Mouse (Mus musculus) cerebellum, adult 2 months (tissue): ENCODE data around the gene Ell3. TPM values are rescaled to one million over a fixed set of nuclear protein-coding genes. Genes with fewer than 3 reads are reported as not detected.

ENCODE experiments used
- DNase-seq, 2 experiments: peaks; one replicate each; pipeline ENCODE4 v3.0.0; 2021
- H3K27ac ChIP-seq: fragments of 200-500 bp; 2 replicates; pipeline ENCODE4 v1.5.1; 2012; ENCODE audit warnings: low read length, control low read depth, inconsistent platforms; ENCODE audit not compliant: insufficient read depth
- H3K27me3 ChIP-seq: fragments of 200-500 bp; 2 replicates; pipeline ENCODE4 v1.6.1; 2012; ENCODE audit warnings: inconsistent platforms, mild to moderate bottlenecking, low read length, moderate library complexity; ENCODE audit not compliant: control insufficient read depth, insufficient read depth
- H3K4me1 ChIP-seq: fragments of 200-500 bp; 2 replicates; pipeline ENCODE4 v1.6.1; 2011; ENCODE audit warnings: low read length; ENCODE audit not compliant: control insufficient read depth, insufficient read depth
- H3K4me3 ChIP-seq: fragments of 200-500 bp; replicated peaks from 2 replicates; pipeline ENCODE3; 2011; ENCODE audit warnings: mild to moderate bottlenecking, low read depth, low read length, control low read depth; ENCODE audit not compliant: insufficient read depth
- CTCF ChIP-seq: fragments of 200-500 bp; IDR thresholded peaks from 2 replicates; pipeline ENCODE4 v1.5.1; 2011; ENCODE audit warnings: low read depth, mild to moderate bottlenecking, control low read depth, low read length, moderate library complexity, borderline replicate concordance; ENCODE audit not compliant: insufficient read depth
- POLR2A ChIP-seq: fragments of 200-500 bp; IDR thresholded peaks from 2 replicates; pipeline ENCODE4 v1.6.1; 2011; ENCODE audit warnings: low read length, control low read depth, borderline replicate concordance; ENCODE audit not compliant: insufficient read depth
- WGBS: fragments of 180-500 bp; shearing (Covaris S2); methylation state at CpG from one replicate; pipeline ENCODE4 v1.1.7; 2018; 5-methylcytosine and 5-hydroxymethylcytosine counted together
- polyA plus RNA-seq: library from polyadenylated mRNA; depleted of rRNA; stranded (reverse); fragments of >200 nt; gene quantifications from 2 replicates; pipeline ENCODE4 v1.2.3, GENCODE M21; 2012

Gene Ell3
- polyA plus RNA-seq, 1 experiment: not detected

GRCm38 (mm10) chr2:121445117-121445516, 1.0 kb upstream of the Ell3 start:
- whole genome bisulfite sequencing: 86% methylated on average over 3 of the region's 3 CpGs
- Histone ChIP-seq H3K27ac (no peak overlapping the region), H3K27me3 (no peaks in the 10 kb centered on the region), H3K4me1 (peaks cover 6% of the 10 kb centered on the region), H3K4me3 (no peak overlapping the region)
- TF ChIP-seq CTCF: no peak
- no peak for TF ChIP-seq POLR2A
- DNase-seq: no peak

GRCm38 (mm10) chr2:121443068-121443349, 1.1 kb downstream of the Ell3 start:
- Histone ChIP-seq H3K4me1 (peaks cover 6% of the 10 kb centered on the region), H3K4me3 (peak overlapping the region; percentile 39), H3K27me3 (no peaks in the 10 kb centered on the region), H3K27ac (no peak overlapping the region)
- no peak for DNase-seq
- TF ChIP-seq CTCF: no peak
- no peak for TF ChIP-seq POLR2A
- WGBS: 18% methylated on average over 8 of the region's 8 CpGs

GRCm38 (mm10) chr2:121442259-121443067, 1.6 kb downstream of the Ell3 start:
- H3K4me1 ChIP-seq: peaks cover 6% of the 10 kb centered on the region
- H3K27ac ChIP-seq: no peak overlapping the region
- peak overlapping the region; percentile 39 for H3K4me3 ChIP-seq
- TF ChIP-seq POLR2A: no peak
- no peak for TF ChIP-seq CTCF
- H3K27me3 ChIP-seq: no peaks in the 10 kb centered on the region
- peak; percentile 60 to 61 for DNase-seq
- WGBS: 1% methylated on average over 30 of the region's 30 CpGs

- 13% methylated on average over 11 of the region's 11 CpGs for WGBS
- no peak overlapping the region for H3K27ac ChIP-seq
- H3K4me1 ChIP-seq: peaks cover 6% of the 10 kb centered on the region
- H3K27me3 ChIP-seq: no peaks in the 10 kb centered on the region
- peak overlapping the region; percentile 39 for H3K4me3 ChIP-seq
- no peak for TF ChIP-seq POLR2A
- TF ChIP-seq CTCF: no peak
- DNase-seq: no peak
These were observed 2.3 kb downstream of the Ell3 start for GRCm38 (mm10) chr2:121441800-121442199.

GRCm38 (mm10) chr2:121440834-121441605, 3.1 kb downstream of the Ell3 start:
- no peak for TF ChIP-seq POLR2A
- no peak for TF ChIP-seq CTCF
- WGBS: 63% methylated on average over 5 of the region's 5 CpGs
- Histone ChIP-seq H3K4me3 (no peak overlapping the region), H3K27ac (no peak overlapping the region), H3K27me3 (no peaks in the 10 kb centered on the region), H3K4me1 (peaks cover 6% of the 10 kb centered on the region)
- DNase-seq: no peak

GRCm38 (mm10) chr2:121439746-121440145, 4.3 kb downstream of the Ell3 start:
- Histone ChIP-seq H3K27ac (no peak overlapping the region), H3K4me3 (no peak overlapping the region), H3K4me1 (peaks cover 6% of the 10 kb centered on the region), H3K27me3 (no peaks in the 10 kb centered on the region)
- TF ChIP-seq CTCF (no peak), POLR2A (no peak)
- 69% methylated on average over 4 of the region's 4 CpGs for WGBS
- DNase-seq: no peak

GRCm38 (mm10) chr2:121434854-121435253, 9.2 kb downstream of the Ell3 start:
- 100% methylated on average over 1 of the region's 1 CpGs for WGBS
- Histone ChIP-seq H3K27me3 (no peaks in the 10 kb centered on the region), H3K27ac (no peak overlapping the region), H3K4me3 (no peak overlapping the region), H3K4me1 (no peaks in the 10 kb centered on the region)
- peak; percentile 27; the same call in 1 of the 2 replicates for TF ChIP-seq CTCF
- TF ChIP-seq POLR2A: no peak
- DNase-seq: no peak

GRCm38 (mm10) chr2:121425890-121426289, 18.2 kb downstream of the Ell3 start:
- no peak overlapping the region for H3K4me3 ChIP-seq
- no peaks in the 10 kb centered on the region for H3K4me1 ChIP-seq
- H3K27ac ChIP-seq: no peak overlapping the region
- H3K27me3 ChIP-seq: no peaks in the 10 kb centered on the region
- 95% methylated on average over 2 of the region's 2 CpGs for WGBS
- no peak for TF ChIP-seq CTCF
- no peak for TF ChIP-seq POLR2A
- DNase-seq: no peak
